Mouse (Mus musculus): ENCODE data around the gene Slc41a3. TPM values are rescaled to one million over a fixed set of nuclear protein-coding genes. Genes with fewer than 3 reads are reported as not detected.

Gene Slc41a3
- polyA plus RNA-seq, 1 experiment from 2014 or later: 2.8 TPM

GRCm38 (mm10) chr6:90688742-90689141 lies 84.2 kb downstream of the Slc41a3 start:
- Histone ChIP-seq H3K4me3 (no peak overlapping the region), H3K4me2 (no peak overlapping the region), H3K36me3 (peaks cover 95% of the 10 kb centered on the region), H3K27ac (no peak overlapping the region), H3K4me1 (peaks cover 33% of the 10 kb centered on the region), H3K9me3 (no peaks in the 10 kb centered on the region), H3K9ac (no peak overlapping the region), H3K27me3 (no peaks in the 10 kb centered on the region)
- WGBS: 72% methylated on average over 3 of the region's 3 CpGs
- ATAC-seq (ENCODE audit: insufficient number of reproducible peaks, insufficient read depth, low FRiP score, low TSS enrichment, low read depth): no peak

GRCm38 (mm10) chr6:90689500-90689899 lies 85.0 kb downstream of the Slc41a3 start:
- Histone ChIP-seq H3K27ac (no peak overlapping the region), H3K36me3 (peaks cover 95% of the 10 kb centered on the region), H3K4me3 (no peak overlapping the region), H3K9ac (no peak overlapping the region), H3K27me3 (no peaks in the 10 kb centered on the region), H3K9me3 (no peaks in the 10 kb centered on the region), H3K4me1 (peaks cover 27% of the 10 kb centered on the region), H3K4me2 (no peak overlapping the region)
- no peak for ATAC-seq (ENCODE audit: insufficient number of reproducible peaks, insufficient read depth, low FRiP score, low TSS enrichment, low read depth)
- WGBS: 88% methylated on average over 10 of the region's 10 CpGs

- Histone ChIP-seq H3K4me3 (no peak overlapping the region), H3K36me3 (peaks cover 81% of the 10 kb centered on the region), H3K27ac (no peak overlapping the region), H3K4me2 (no peak overlapping the region), H3K27me3 (no peaks in the 10 kb centered on the region), H3K4me1 (peaks cover 14% of the 10 kb centered on the region; the same call in 1 of the 2 replicates), H3K9me3 (no peaks in the 10 kb centered on the region), H3K9ac (no peak overlapping the region)
- WGBS: 86% methylated on average over 2 of the region's 2 CpGs
- no peak for ATAC-seq (ENCODE audit: insufficient number of reproducible peaks, insufficient read depth, low FRiP score, low TSS enrichment, low read depth)
These were observed 87.4 kb downstream of the Slc41a3 start for GRCm38 (mm10) chr6:90691935-90692334.

GRCm38 (mm10) chr6:90692404-90692803 lies 87.9 kb downstream of the Slc41a3 start:
- peaks cover 76% of the 10 kb centered on the region for H3K36me3 ChIP-seq

GRCm38 (mm10) chr6:90695754-90696153 lies 91.2 kb downstream of the Slc41a3 start:
- Histone ChIP-seq H3K9me3 (no peaks in the 10 kb centered on the region), H3K27me3 (no peaks in the 10 kb centered on the region), H3K4me3 (no peak overlapping the region), H3K36me3 (peaks cover 43% of the 10 kb centered on the region), H3K4me1 (peaks cover 26% of the 10 kb centered on the region), H3K4me2 (no peak overlapping the region), H3K9ac (no peak overlapping the region), H3K27ac (no peak overlapping the region)
- ATAC-seq (ENCODE audit: insufficient number of reproducible peaks, insufficient read depth, low FRiP score, low TSS enrichment, low read depth): no peak
- WGBS: 88% methylated on average over 1 of the region's 1 CpGs

More at GRCm38 (mm10) chr6:90692404-90692803, 87.9 kb downstream of the Slc41a3 start:
- H3K9me3 ChIP-seq: no peaks in the 10 kb centered on the region
- no peak overlapping the region for H3K9ac ChIP-seq
- no peak overlapping the region for H3K4me3 ChIP-seq
- H3K27me3 ChIP-seq: no peaks in the 10 kb centered on the region
- no peak overlapping the region for H3K27ac ChIP-seq
- H3K4me2 ChIP-seq: no peak overlapping the region
- peaks cover 14% of the 10 kb centered on the region; the same call in 1 of the 2 replicates for H3K4me1 ChIP-seq
- WGBS: 88% methylated on average over 2 of the region's 2 CpGs
- ATAC-seq (ENCODE audit: insufficient number of reproducible peaks, insufficient read depth, low FRiP score, low TSS enrichment, low read depth): no peak

Small RNAs within 50 kb of the gene (microRNA-seq; reads per million reads assigned to microRNA genes)
- gene Gm24816: not detected

Other genes with a start within 250 kb of the Slc41a3 start
- 8.2 and 8.9 TPM in 2 replicates for gene Zxdc, start 235.2 kb upstream of the Slc41a3 start, polyA plus RNA-seq (2015; fragmentation: Nextera tagmentation; extraction: Ambion mirVana)
- gene Cfap100, start 175.9 kb upstream of the Slc41a3 start, polyA plus RNA-seq (2015; fragmentation: Nextera tagmentation; extraction: Ambion mirVana): 1.2 and 1.8 TPM in 2 replicates
- gene Klf15, start 142.1 kb upstream of the Slc41a3 start, polyA plus RNA-seq (2015; fragmentation: Nextera tagmentation; extraction: Ambion mirVana): 7.5 and 7.8 TPM in 2 replicates
- gene Aldh1l1, start 118.3 kb upstream of the Slc41a3 start, polyA plus RNA-seq (2015; fragmentation: Nextera tagmentation; extraction: Ambion mirVana): 1.6 and 1.9 TPM in 2 replicates

Data from embryonic facial prominence, embryonic 13.5 days (tissue).